Mouse (Mus musculus) right cerebral cortex, postnatal 25 days (tissue): ENCODE data around the gene Elp5.

ENCODE experiments used
- DNase-seq: peaks from one replicate; pipeline ENCODE4 v3.0.0; 2022

The Elp5 gene

GRCm38 (mm10) chr11:69953267-69953915 is 28.9 kb downstream of the Elp5 start:
- no peak for DNase-seq

DNA sequence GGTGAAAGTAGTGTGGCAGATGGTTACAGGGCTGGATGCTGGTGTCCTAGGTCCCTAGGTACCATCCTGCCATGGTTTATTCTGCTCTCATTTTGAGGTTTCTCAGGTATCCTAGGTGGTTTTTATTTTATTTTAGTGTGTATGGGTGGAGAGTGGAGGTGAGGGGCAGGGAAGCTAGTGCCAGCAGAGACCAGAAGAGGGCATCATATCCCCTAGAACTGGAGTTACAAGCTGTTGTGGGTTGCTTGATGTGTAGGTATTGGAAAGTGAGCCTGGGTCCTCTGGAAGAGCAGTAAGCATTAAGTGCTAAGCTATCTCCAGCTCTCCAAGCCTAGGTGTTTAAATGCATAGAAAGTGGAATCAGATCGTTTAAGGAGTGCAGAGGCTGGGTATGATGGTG is 30.0 kb downstream of the Elp5 start:
- DNase-seq = no peak

DNA sequence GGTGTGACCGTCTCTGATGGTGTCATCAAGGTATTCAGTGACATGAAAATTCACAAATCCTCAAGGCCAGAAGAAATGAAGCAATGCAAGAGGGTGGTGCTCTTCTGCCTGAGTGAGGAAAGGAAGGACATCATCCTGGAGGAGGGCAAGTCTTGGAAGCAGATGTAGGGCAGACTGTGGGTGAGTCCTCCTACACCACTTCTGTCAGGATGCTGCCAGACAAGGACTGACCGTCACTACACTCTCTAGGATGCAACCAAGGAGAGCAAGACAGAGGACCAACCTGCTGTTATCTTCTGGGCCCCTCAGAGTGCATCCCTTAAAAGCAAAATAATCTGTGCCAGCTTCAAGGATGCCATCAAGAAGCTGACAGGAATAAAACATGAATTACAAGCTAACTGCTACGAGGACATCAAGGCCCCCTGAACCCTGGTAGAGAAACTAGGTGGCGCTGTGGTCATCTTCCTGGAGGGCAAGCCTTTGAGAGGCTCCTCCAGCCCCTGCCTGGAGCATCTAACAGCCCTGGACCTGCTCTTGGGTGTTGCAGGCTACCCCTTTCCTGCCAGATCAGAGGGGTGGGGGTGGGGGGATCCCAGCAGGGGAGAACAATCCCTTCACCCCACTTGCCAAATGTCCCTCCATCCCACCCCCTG is 31.4 kb downstream of the Elp5 start:
- DNase-seq = no peak

GRCm38 (mm10) chr11:69948763-69949150 is 33.6 kb downstream of the Elp5 start:
- peak; percentile 40 for DNase-seq

DNA sequence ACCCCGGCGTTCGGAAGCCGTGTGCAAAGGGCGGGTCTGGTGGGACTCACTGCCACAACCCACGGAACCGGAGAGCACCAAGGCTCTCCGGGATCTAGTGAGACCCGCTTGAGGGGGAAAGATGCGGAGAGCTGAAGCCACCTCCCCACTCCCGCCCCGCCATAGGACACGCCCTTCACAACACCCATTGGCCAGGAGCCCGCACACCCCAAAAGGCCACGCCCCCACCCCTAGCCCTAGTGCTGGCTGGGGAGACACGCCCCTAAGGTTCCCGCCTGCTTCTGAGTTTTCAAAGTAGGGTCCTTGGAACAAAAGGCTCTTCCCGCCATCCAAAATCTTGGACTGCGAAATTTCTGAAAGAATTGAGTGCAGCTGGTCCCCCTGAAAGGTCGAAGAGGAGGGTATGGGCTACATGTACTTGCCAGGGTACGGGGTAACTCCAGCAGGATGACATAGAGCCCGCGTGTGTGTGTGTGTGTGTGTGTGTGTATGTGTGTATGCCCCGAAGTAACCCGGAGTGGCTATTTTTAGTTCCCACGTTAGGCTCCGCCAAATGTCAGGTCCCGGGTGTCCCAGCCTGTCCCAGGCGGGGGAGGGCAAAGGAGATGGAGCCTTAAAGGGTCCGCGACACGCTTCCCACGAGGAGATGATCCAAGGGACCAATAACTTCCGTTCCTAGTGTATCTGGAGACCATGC is 34.1 kb downstream of the Elp5 start, which contains the start of gene Slc2a4:
Gene Slc2a4, minus strand, starts transcription at position 123 of the 697 bp plus-strand sequence.
- DNase-seq = no peak

- DNase-seq = no peak
Observed at GRCm38 (mm10) chr11:69947337-69948065, 34.8 kb downstream of the Elp5 start.

- DNase-seq = no peak
Observed at GRCm38 (mm10) chr11:69945997-69946891, 36.1 kb downstream of the Elp5 start.

GRCm38 (mm10) chr11:69945216-69945615 is 37.1 kb downstream of the Elp5 start:
- DNase-seq = no peak

- DNase-seq = no peak
Observed at GRCm38 (mm10) chr11:69940962-69941361, 41.4 kb downstream of the Elp5 start.

- DNase-seq = no peak
Observed at GRCm38 (mm10) chr11:69939731-69940130, 42.6 kb downstream of the Elp5 start.

DNA sequence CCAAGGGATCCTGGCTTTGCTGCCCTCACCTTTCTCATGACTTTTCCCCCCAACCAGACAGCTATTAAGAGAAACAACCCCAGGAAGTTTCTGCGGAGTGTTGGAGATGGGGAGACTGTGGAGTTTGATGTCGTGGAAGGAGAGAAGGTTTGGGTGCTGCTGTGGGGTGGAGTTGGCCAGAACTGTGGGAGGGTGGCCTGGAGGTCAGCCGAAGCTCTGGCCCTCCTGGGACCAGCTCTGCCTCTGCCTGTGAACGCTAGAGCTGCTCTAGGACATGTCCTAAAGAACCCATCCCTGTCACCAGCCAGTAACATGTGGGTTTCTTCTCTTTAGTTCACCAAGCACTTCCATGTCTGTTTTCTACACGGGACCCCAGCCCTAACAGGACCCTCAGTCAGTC is 43.1 kb downstream of the Elp5 start:
- no peak for DNase-seq

- DNase-seq = no peak
Observed at GRCm38 (mm10) chr11:69938401-69938979, 43.8 kb downstream of the Elp5 start.

DNA sequence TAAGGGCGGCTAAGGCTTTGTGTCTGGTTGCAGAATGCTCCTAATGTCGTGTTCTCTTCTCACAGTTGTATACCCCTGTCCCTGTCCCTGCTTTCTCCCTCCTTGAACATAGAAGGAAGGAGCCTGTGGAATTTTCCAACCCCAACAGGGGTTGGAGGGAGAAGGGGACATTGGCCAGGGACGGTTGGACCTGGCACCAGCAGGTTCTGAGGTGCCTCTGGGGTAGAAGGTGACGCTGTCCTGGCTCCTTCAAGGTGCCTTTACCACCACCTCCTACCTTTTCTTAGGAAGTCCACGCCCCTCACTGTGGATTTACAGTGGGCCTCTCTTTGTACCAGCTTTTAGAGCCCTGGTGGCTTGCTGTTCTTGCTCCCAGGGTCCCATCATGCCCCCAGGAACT is 44.5 kb downstream of the Elp5 start:
- DNase-seq = no peak

DNA sequence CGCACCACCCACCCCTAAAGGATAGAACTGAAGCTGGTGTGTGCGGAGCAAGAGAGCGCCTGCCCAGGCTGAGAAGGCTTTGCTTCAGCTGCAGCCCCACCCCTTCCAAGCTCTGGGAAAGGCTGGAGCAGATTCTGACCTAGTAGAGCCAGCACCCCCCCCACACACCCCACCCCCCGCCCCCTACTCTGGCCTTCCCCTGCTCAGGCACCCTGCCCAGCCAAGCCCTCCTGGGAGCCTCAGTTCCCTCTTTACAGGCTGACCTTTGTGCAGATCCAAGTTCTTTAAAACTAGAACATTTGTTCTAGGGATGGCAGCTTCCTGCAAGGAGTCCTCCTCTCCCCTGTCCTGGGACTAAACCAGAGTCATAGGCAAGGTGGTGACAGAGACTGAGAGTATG is 44.9 kb downstream of the Elp5 start:
- no peak for DNase-seq

DNA sequence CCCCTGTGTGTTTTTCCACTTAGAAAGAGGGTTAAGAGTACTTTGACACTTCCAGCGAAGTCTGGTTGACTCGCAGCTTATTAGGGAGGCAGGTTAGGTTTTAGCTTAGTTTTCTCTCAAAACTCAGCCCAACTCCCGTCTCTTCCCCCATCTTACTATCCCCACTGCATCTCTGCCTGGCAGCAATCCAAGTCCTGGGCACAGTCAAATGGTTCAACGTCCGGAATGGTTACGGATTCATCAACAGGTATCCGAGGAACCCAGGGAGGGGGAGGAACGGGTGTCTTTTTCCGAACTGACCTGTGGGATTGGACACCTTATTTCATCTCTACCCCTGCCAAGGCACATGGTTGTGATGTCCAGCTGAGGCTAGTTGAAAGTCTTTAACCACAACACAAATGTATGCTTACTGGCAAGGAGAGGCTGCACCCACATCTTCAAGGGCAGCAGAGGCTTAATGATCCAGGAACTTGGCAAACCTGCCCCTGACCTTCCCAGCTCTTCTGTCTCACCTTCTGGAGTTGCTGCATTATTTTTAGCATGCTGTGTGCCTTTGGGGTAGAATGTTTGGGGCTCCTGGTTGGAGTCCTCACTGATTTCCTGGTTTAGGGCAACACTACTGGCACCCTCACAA is 45.5 kb downstream of the Elp5 start:
- DNase-seq = no peak

DNA sequence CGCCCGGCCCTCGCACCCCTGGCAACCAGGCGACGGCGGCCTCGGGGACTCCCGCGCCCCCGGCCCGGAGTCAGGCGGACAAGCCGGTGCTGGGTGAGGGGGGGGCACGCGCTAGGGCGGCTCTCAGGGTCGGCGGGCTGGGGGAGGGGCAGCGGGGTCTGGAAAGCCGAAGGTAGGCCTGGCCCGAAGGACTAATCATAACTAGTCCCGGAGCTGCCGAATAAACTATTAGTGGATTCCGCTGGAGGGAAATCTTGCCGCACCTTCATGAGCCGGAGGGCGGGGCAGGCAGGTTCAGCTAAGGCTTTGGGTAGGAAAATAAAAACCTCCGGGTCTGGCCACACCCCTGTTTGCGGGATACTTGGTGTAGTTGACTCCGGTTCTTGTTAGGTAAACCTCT is 46.2 kb downstream of the Elp5 start:
- no peak for DNase-seq

DNA sequence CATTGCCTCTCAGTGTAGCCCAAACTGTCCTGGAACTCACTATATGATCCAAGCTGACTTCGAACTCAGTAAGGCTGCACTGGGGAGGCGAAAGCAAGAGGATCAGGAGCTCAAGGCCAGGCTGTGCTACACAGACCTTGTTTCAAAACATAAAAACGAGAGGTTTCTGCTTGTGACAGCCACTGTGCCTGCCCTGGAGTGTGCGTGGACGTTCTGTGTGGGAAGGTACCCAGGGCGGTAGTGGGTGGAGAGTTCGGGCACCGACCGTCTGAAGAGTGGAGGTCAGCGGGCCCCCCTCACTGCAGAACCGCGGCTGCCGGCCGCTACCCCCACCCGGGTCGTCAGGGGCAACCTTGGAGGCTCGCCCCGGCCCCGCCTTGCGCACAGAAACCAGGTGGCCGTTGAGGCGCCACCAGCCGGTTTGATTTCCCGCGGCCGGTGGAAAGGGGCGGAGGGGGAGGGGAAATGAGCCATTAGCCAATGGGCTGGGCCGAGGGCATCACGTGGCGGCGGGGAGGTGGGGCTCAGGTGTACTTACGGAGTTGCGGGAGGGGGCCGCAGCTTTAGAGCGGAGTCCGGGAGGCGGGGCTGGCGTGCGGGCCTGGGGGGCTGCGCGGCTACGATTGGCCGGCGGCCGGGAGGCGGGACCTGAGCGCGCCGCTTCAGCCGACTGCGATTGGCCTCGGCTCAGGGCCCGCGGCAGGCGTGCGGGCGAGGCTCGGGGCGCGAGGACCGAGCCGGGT is 47.0 kb downstream of the Elp5 start, which contains the start of gene Ybx2:
Gene Ybx2, plus strand, starts transcription at position 660 of the 743 bp plus-strand sequence.
- peak; percentile 89 for DNase-seq

- no peak for DNase-seq
Observed at GRCm38 (mm10) chr11:69934681-69935080, 47.6 kb downstream of the Elp5 start.

DNA sequence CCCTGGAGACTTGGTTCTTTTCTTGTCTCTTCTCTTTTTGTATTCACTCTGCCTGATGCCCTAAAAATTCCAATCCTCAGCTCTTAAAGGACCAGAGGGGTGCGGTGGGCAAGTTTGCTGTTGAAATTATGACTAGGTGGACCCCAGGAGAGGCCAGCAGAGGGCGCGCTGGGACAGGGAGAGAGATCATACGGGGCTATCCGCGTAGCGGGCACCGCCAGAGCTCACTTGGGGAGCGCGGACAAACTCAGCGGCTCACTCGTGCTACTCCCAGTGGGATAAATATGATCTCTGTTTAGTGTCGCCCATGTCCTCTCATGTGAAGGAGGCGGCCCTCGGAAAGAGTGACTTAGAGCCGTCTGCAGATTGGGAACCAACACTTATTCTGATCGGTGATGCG is 48.1 kb downstream of the Elp5 start:
- DNase-seq = peak; percentile 82

DNA sequence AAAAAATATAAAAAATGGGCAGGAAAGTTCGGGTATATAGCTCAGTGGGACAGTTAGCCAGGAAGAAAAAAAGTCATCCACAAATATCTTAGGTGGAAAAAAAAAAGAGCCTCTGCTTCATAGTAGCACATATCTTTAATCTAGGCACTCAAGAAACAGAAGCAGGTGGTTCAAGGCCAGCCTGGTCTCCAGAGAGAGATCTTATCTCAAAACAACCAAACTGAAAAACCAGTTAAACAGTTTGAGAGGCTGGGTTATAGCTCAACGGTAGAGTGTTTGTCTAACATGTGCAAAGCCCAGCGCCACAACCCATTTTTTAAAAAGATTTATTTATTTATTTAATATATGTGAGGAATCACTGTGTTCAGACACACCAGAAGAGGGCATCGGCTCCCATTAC is 49.3 kb downstream of the Elp5 start:
- no peak for DNase-seq

GRCm38 (mm10) chr11:69932254-69932653 is 50.1 kb downstream of the Elp5 start:
- DNase-seq = no peak
